Mouse (Mus musculus): ENCODE measurements around the gene Acoxl.

- TF ChIP-seq GATA1 (IDR thresholded peaks at IDR 0.05; ENCODE audit: borderline replicate concordance, low read length) (no peak), FLI1 (IDR thresholded peaks at IDR 0.05; ENCODE audit: low read length) (no peak)
These were observed 300.2 kb downstream of the Acoxl start for GRCm38 (mm10) chr2:128138924-128139323.

Measured in megakaryocyte, embryonic 14.5 days (primary cell).